Mouse (Mus musculus) ES-Bruce4 (cell line): ENCODE data around the gene Cd302. TPM values are rescaled to one million over a fixed set of nuclear protein-coding genes. Genes with fewer than 3 reads are reported as not detected.

Source experiments
- H3K27ac ChIP-seq: 2 replicates; pipeline ENCODE4 v1.5.1; 2012; ENCODE audit warnings: low read length, inconsistent platforms; ENCODE audit not compliant: insufficient read depth
- H3K27me3 ChIP-seq: 2 replicates; pipeline ENCODE4 v1.6.1; 2012; ENCODE audit warnings: mild to moderate bottlenecking, low read length, inconsistent platforms; ENCODE audit not compliant: control insufficient read depth, poor library complexity, insufficient read depth, severe bottlenecking
- H3K36me3 ChIP-seq: 2 replicates; pipeline ENCODE4 v1.6.1; 2012; ENCODE audit warnings: inconsistent platforms, mild to moderate bottlenecking, low read length, moderate library complexity; ENCODE audit not compliant: control insufficient read depth, poor library complexity, insufficient read depth, severe bottlenecking
- H3K4me1 ChIP-seq: one replicate; pipeline ENCODE4 v1.8.1; 2011; ENCODE audit warnings: low read length; ENCODE audit not compliant: control insufficient read depth, insufficient read depth
- H3K4me3 ChIP-seq: 2 replicates; pipeline ENCODE4 v1.5.1; 2011; ENCODE audit warnings: low read depth, mild to moderate bottlenecking, low read length
- H3K9ac ChIP-seq: 2 replicates; pipeline ENCODE4 v1.6.1; 2012; ENCODE audit warnings: low read depth, mild to moderate bottlenecking, inconsistent platforms; ENCODE audit not compliant: poor library complexity, severe bottlenecking
- H3K9me3 ChIP-seq: replicated peaks from 2 replicates; pipeline ENCODE4 v1.6.1; 2012; ENCODE audit warnings: mild to moderate bottlenecking, low read length, inconsistent platforms; ENCODE audit not compliant: control insufficient read depth, poor library complexity, insufficient read depth, severe bottlenecking
- CTCF ChIP-seq: IDR thresholded peaks from one replicate; pipeline ENCODE4 v1.8.1; 2011; ENCODE audit warnings: low read depth, low read length
- EP300 ChIP-seq: IDR thresholded peaks from 2 replicates; pipeline ENCODE4 v1.6.1; 2011; ENCODE audit warnings: low read depth, low read length; ENCODE audit not compliant: insufficient read depth
- POLR2A ChIP-seq: IDR thresholded peaks from one replicate; pipeline ENCODE4 v1.8.1; 2011; ENCODE audit warnings: low read length; ENCODE audit not compliant: insufficient read depth
- polyA plus RNA-seq: library from polyadenylated mRNA; stranded (reverse); fragments of >200 nt; gene quantifications from 2 replicates; pipeline ENCODE4 v1.2.4, GENCODE M21; 2011; ENCODE audit warnings: low read depth; ENCODE audit not compliant: missing spikeins, insufficient read depth, insufficient read length

Gene Cd302
- polyA plus RNA-seq, 1 experiment: 2.8 TPM

- no peak for TF ChIP-seq CTCF
- TF ChIP-seq POLR2A: no peak
- no peak for TF ChIP-seq EP300
- no peaks in the 10 kb centered on the region for H3K27me3 ChIP-seq
- H3K4me1 ChIP-seq: no peaks in the 10 kb centered on the region
- H3K27ac ChIP-seq: no peak overlapping the region
- H3K4me3 ChIP-seq: peak overlapping the region; percentile 92
- peak overlapping the region; percentile 93 for H3K9ac ChIP-seq
- peaks cover 10% of the 10 kb centered on the region for H3K36me3 ChIP-seq
- no peaks in the 10 kb centered on the region for H3K9me3 ChIP-seq
These were observed 75.1 kb downstream of the Cd302 start for GRCm38 (mm10) chr2:60209122-60209611.

GRCm38 (mm10) chr2:60205795-60206194 is 78.5 kb downstream of the Cd302 start:
- no peak for TF ChIP-seq CTCF
- H3K27me3 ChIP-seq: no peaks in the 10 kb centered on the region
- no peak overlapping the region for H3K9ac ChIP-seq
- no peaks in the 10 kb centered on the region for H3K4me1 ChIP-seq
- no peak overlapping the region for H3K27ac ChIP-seq
- no peaks in the 10 kb centered on the region for H3K36me3 ChIP-seq
- H3K4me3 ChIP-seq: no peak overlapping the region
- no peaks in the 10 kb centered on the region for H3K9me3 ChIP-seq

- Histone ChIP-seq H3K4me3 (no peak overlapping the region), H3K27me3 (no peaks in the 10 kb centered on the region), H3K9me3 (no peaks in the 10 kb centered on the region), H3K36me3 (no peaks in the 10 kb centered on the region), H3K4me1 (no peaks in the 10 kb centered on the region), H3K27ac (no peak overlapping the region), H3K9ac (no peak overlapping the region)
- TF ChIP-seq EP300 (no peak), CTCF (no peak), POLR2A (no peak)
These were observed 80.1 kb downstream of the Cd302 start for GRCm38 (mm10) chr2:60204162-60204561.

- TF ChIP-seq CTCF (no peak), POLR2A (no peak), EP300 (no peak)
- H3K36me3 ChIP-seq: no peaks in the 10 kb centered on the region
- no peak overlapping the region for H3K27ac ChIP-seq
- no peaks in the 10 kb centered on the region for H3K9me3 ChIP-seq
- no peak overlapping the region for H3K4me3 ChIP-seq
- H3K9ac ChIP-seq: no peak overlapping the region
- H3K4me1 ChIP-seq: no peaks in the 10 kb centered on the region
- no peaks in the 10 kb centered on the region for H3K27me3 ChIP-seq
These were observed 80.6 kb downstream of the Cd302 start for GRCm38 (mm10) chr2:60203733-60204132.

- Histone ChIP-seq H3K27me3 (no peaks in the 10 kb centered on the region), H3K9ac (no peak overlapping the region), H3K4me1 (no peaks in the 10 kb centered on the region), H3K9me3 (no peaks in the 10 kb centered on the region), H3K36me3 (no peaks in the 10 kb centered on the region), H3K27ac (no peak overlapping the region), H3K4me3 (no peak overlapping the region)
- TF ChIP-seq POLR2A (no peak), CTCF (no peak), EP300 (no peak)
These were observed 81.3 kb downstream of the Cd302 start for GRCm38 (mm10) chr2:60202900-60203530.

Other genes with a start within 250 kb of the Cd302 start
- 43.2 and 47.4 TPM in 2 replicates for gene Baz2b, start 74.6 kb downstream of the Cd302 start, polyA plus RNA-seq
- gene March7, start 74.6 kb downstream of the Cd302 start, polyA plus RNA-seq: 178 and 183 TPM in 2 replicates
- gene Ly75, start 98.8 kb upstream of the Cd302 start, polyA plus RNA-seq: 10.0 and 12.3 TPM in 2 replicates